Mouse (Mus musculus) skeletal muscle tissue, adult 2 months (tissue): ENCODE data around the gene Tmprss9.
A peak's percentile ranks its signal among the peaks of the same experiment; 100 is the strongest.

Experiments
- DNase-seq: peaks from one replicate; pipeline ENCODE4 v3.0.0-alpha.2; 2012; ENCODE audit warnings: low read depth, low spot score

The Tmprss9 gene

DNA sequence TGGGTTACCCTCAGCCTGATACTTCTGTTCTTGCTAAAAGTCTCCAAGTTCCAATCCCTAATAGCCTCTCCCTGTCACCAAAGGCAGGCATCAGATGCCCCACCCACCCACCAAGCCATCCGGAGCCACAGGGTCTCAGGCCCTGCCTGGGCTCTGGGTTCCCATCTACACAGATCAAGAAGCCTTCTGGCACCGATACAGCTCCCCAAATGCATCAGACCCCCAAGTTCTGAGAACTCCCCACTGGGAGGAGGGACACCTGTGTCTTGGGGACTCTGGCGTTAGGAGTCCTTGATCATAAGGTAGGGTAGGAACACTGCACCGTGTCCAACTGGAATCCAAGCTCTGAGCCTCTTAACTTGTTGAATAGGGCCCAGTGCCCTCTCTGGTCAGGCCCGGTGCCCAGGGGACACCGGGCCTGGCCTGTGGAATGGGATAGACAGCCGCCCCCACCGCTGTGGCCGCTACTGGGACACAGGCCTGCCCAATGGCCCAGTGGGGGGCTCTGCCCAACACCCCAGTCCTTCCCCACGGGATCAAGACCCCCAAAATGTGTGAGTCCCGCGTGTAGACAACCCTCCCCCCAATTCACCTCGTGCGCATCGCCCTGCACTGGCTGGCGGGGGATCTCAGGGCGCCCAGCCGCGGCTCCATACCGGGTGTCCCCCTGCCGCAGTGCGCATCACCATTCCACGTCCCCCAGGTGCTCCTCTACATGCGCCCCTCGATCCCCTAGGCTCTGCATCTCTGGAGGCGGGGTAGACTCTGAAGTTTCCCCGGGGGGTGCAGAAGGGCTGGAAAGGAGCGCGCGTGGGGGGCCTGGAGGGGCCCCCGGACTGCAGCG is 28.3 kb upstream of the Tmprss9 start:
- no peak for DNase-seq

DNA sequence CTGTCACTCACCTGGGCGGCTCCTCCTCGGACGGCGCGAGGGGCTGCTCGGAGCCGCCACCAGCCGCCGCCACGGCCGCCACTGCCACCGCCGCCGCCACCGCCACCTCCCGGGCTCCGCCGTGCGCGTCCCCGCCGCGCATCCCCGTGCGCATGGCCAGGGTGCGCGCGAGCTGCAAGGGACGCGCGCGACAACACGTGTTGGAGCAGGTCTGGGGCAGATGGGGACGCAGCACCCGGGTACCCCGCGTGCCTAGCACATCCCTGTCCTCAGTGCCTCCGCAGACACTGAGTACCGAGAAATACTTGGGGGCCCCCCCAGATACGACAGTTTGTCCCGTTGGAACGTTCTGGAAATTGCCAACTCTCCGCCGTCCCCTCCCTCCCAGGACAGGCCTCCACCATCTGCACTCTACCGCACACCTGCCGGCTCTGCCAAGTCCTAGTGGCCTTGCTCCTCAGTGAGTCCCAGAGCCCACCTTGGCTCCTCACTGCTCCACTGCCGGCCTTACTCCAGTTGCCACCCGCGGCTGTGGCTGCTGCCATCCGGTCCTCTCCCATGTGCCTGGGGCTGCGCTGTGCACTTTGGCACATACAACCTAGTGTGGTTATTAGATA is 27.6 kb upstream of the Tmprss9 start, which contains the start of gene Lingo3:
Gene Lingo3, minus strand, starts transcription at position 109 of the 617 bp plus-strand sequence.
- no peak for DNase-seq

DNA sequence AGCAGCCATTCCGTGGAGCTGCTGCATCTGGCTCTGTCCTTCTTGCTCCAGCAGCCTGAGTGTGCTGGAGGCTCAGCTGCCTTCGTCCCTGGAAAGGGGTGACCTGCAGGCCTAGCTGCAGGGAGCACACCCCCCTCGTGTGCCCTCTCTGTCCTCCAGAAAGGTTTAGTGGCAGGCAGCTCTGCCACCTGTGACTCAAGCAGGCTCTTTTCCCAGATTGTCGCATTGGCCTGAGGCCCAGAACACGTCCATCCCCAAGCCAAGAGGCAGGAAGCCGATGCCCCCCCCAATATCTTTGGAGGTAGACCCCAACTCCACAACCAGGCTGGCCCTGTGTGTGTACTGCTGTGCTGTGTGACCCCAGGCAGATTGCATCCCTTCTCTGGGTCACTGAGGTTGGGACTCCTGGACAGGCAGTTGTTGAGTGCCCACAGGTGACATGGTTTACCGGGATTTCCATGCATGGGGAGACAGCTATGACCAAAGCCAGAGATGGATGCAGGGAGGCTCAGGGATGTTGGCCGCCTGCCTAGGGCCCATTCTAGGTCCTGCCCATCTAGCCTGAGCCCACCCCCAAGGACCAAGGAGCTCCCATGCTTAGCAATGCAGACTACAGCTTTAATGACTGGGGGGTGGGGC is 26.5 kb upstream of the Tmprss9 start:
- DNase-seq, result no peak

DNA sequence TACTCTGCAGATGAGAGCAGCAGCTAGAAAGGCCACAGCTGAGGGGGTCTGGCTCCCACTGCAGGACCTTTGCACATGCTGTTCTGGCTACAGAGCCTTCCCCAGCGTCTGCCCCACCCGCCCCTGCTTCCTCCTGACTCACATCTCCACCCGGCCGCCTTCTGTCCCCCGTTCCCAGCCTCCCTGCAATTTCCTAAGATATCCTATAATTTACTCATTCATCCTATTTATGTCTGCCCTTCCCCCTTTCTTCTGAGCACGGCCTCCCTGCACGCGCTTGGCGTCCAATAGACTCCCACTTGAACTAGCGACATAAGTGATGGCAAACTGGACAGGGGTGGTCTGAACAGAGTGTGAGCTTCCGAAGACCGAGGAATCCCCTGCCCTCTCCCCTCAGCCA is 25.9 kb upstream of the Tmprss9 start:
- DNase-seq, result no peak

DNA sequence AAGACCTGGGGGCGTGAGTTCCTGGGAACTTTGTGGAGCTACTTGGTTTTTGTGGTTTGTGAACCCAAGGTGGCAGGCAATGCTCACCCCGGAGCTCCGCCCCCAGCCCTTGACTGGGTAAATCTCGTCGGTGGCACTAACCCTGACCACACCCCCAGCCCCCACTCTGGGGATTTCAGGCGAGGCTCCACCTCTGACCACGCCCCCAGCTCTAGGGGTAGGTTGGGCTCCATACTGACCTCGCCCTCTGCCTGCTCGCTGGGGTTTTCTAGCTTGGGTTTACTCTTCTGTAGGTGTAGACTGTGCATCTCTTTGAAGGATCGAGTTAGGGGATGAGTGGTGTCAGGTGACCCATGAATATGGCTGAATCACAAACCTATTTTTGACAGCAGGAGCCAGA is 23.1 kb upstream of the Tmprss9 start:
- peak; percentile 77 for DNase-seq

DNA sequence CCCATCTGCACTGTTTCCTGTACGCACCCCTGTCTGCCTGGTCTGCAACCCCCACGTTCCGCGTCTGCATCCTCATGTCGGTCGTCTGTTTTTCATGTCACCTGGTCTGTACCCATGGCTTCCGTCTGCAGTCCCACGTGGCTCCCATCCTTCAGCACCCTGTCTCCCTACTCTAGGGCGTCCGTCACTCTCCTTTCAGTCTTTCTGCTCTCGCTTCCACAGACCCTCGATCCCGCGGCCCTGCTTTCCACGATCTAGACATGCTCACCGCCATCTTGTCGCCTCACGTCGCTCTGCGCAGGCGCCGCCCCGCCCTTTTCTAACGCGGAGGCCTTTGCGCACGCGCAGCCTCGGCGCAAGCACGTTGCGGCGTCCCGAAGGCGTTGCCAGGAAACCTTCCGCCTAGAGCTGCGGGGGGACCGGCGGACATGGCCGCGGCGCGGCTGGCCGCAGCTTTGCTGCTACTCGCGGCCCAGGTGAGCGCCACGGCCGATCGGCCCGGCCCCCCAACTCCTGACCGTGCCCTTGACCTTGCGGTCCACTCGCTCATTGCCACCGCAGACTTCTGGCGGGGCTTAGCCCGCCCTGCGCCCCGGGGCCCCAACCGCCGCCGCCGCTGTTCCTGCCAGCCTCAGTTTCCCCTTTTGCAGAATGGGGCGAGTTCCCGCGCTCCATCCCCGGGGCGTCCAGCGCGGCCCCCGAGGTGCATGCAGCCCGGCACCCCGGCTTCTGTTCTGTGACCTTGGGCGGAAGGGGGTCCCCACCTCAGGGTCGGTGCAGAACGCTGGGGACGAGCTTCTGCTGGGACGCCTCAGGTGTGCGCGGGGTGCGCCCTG is 16.5 kb upstream of the Tmprss9 start, which contains the start of the genes Lsm7 and Sppl2b:
Gene Lsm7, minus strand, starts transcription at position 297 of the 836 bp plus-strand sequence.
Gene Sppl2b, plus strand, starts transcription at position 363 of the 836 bp plus-strand sequence.
- DNase-seq, result peak; percentile 96

DNA sequence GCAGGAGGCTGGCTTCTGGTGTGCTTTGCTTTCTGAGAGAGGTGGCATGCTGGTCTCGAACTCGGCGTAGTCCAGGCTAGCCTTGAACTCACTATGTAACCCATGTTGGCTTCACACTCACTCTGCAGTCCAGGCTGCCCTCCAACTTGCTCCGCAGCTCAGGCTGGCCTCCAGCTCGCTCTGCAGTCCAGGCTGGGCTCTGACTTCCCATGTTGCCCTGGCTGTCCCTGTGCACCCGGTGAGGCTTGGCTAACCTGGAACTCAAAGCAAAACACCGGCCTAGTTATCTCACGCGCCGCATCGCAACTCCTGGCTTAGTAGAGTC is 15.9 kb upstream of the Tmprss9 start:
- DNase-seq, result no peak

DNA sequence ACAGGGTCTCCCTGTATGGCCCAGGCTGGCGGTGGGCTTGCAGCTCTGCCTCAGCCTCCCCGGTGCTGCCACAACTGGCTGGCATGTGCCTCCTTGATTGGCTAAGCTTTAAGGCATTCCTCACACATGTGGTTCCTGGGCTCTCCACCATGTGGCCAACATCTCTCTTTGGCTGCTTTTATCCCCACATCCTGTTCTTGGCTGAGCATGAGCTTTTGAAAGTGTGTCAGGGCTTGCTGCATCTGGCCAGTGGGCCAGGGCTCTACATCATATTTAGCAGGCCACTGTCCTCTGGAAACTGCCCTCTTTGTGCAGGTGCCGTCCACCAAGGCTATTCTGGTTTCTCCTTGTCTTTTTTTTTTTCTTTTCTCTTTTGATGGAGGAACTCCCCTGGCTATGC is 15.4 kb upstream of the Tmprss9 start:
- no peak for DNase-seq

DNA sequence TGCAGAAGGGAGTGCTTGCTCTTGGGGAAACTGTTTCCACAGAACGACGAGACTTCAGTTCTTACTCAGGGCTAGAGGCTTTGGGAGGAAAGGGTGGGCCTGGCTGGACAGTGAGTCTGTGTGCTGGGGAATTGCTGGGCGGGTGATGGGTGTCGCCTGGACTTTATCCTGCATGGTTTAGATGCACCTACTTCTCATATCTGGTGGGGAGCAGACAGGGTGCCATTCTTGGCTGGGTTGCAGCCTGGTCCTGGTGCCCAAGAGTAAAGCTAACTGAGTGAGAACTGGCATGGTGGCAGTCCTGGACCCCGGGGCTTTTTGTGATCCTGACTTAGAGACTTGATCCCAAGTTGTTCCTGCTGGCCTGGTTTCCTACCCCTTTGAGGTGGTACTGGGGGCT is 14.7 kb upstream of the Tmprss9 start:
- no peak for DNase-seq

DNA sequence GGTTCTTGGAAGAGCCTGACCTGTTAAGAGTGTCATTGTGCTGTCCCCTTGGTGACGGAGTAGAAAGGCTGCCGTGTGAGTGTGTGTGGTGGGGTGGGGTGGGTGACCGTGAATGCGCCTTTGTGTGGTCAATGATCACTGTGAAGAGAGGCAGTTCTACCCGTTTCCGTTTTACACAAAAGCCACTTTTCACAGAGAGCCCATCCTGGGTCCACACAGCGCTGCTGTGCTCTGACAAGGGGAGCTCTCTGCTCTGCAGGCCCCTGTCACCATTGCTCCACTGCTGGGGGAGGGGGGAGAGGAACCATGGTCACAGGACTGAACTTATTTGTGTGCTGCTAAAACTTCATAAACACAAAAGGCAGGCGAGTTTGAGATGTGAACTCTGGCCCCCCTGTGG is 14.3 kb upstream of the Tmprss9 start:
- DNase-seq, result no peak

DNA sequence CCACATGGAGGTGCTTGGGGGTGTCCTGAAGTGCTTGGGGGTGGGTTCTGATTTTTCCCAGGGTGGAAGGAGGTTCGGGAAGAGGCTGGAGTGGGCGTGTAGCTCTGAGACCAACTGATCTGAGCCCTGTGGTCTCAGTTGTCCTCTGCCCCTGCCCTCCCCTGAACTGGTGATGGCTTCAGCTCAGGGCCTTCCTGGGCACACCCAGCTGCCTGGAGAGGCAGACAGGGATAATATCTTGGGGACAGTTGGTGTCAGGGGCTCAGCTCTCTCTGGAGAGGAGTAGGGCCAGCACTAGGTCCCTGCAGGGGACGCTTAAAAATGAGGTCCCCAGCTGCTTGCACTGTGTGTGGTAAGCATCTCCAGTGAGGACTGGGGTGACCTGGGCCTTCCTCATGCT is 13.8 kb upstream of the Tmprss9 start:
- DNase-seq, result no peak

DNA sequence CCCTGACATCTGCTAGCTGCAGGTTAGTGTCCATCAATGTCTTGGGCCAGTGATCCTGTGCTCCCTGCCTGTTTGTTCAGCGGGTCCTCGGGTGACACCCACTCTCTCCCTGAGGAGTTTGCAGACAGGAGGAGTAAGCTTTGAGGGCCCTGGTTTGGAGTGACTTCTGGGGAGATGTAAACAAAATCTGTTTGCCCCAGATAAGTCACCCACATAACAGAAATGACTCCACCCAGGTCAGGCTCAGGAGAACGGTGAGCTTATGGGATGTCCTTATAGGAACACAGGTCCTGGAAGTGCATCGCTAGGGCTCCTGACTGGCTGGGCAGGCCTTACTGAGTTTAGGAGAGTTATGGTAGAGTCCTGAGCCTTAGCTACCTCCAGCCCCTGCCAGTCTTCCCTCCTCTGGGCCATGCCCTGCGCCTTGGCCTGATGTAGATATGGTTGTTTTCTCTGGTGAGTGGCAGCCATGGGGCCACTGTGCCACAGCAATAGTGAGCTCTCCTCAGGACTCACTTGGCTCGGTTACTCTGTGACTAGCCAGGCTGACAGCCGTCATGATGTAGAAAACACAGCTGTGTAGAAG is 13.2 kb upstream of the Tmprss9 start:
- no peak for DNase-seq

DNA sequence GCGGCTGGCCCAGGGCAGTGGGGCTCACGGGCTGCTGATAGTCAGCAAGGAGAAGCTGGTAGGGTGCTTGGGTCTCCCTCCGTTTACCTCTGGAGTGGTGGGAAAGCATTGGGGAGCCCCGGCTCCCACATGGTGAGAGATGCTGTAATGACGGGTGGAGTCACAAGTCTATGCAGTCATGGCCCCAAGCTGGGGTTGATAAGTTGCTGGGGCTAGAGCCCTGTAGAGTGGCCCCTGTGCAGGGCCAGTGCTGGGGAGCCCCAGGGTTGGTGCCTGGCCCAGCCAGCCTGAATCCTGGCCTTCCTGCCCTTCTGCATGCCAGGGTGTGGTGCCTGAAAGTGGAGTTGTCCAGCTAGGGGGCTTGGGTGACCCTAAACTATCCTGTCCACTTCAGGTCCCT is 9.3 kb upstream of the Tmprss9 start:
- DNase-seq, result no peak

DNA sequence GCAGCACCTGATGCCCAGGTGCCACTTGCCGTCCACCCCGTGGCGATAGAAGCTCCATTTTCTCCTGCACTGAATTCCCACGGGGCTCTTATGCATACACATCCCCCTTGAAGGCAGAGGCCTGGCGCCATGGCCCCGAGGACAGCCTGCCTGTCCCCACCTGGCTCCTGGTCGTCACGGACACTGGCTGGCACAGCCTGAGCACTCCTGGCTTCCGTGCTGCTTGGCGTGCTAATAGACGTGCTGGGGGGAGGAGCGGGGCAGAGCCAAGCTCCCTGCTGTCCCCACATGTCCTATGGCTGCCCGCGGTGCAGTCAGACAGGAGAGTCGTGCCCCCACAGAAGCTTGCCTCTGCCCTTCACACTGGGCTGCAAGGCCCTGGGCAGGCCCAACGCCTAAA is 7.2 kb upstream of the Tmprss9 start:
- peak; percentile 85 for DNase-seq

DNA sequence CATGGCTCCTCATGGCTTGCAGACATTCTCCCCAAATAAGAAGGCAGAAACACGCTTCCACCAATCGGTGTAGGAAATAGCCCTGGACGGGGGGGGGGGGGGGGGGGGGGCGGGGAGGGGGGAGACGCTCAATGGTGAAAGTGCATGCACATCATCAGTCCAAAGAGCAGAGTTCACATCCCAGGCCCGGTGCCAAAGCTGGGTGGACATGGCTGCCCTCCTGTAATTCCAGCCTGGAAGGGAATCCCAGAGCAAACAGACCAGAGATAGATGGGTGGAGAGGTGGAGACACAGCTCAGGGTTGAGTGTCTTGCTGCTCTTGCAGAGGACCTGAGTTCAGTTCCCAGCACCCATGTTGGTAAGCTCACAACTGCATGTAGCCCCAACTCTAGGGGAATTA is 655 bp upstream of the Tmprss9 start:
- DNase-seq, result no peak

DNA sequence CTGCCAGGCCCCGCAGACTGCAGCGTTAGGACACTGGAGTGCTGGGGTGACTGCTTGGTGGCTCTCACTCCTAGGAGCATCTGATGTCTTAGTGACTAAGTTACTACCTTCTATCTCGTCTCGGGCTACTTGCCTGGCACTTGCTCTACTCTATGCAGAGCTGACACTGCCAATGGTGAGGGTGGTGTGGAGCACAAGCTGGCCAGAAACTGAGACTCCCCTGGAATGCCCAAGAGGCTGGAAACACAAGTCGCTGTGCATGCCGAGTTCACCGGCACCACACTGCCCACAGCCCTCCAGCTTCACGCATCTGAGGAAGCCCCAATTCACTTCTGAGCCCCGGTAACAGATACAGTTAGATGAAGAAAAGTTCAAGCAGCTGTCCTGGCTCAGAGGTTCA is 2.4 kb downstream of the Tmprss9 start:
- DNase-seq, result peak; percentile 72

DNA sequence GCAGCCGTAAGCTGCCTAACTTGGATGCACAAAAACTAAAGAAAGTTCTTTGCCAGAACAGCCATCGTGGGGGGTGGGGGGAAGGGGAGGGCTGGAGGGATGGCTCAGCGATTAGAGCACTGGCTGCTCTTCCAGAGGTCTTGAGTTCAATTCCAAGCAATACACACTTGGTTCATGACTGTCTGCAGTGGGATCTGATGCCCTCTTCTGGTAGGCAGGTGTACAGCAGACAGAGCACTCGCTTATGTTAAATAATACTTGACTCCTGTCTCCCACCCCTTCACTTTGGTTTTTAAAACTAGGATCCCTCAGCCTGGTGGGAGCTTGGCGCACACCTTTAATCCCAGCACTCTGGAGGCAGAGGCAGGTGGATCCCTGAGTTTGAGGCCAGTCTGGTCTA is 4.4 kb downstream of the Tmprss9 start:
- peak; percentile 41 for DNase-seq

DNA sequence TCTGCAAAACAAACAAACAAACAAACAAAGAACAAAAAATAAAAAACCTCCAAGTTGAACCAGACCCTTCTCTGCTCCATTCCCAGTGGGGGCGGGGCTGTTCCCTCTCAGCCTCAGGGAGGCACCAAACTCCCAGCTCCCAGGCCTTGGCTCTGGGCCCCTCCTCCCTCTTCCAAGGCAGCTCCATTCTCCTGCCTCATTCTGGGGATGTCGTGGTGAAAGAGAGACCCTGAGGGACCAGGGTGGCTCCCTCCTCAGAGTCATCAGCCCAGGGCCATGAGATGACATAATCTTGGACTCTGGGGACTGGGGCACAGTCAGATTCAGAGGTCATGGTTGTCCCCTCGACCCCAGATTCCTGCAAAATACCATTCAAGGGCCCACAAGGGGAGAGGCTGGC is 4.9 kb downstream of the Tmprss9 start:
- DNase-seq, result no peak

DNA sequence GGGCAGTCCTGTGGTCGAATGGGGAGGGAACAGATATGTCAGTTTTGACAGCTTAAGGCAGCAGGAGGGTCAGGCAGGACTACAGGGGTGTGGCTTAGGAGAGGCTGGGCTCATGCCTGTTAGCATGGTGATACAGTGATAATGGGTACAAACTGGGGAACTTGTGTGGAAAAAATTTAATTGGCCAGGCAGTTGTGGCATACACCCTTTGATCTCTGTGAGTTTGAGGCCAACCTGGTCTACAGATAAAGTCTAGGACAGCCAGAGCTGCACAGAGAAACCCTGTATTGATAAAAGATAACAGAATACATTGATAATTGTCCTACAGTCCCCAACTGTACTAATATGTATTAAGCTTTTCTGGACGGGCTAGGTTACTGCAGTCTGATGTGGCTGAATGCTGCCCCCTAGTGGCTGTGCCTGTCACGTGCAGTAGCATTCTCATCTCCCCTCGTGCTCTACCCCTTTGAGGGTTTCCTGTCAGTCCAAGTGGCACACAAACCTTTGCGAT is 8.5 kb downstream of the Tmprss9 start:
- DNase-seq, result peak; percentile 63

DNA sequence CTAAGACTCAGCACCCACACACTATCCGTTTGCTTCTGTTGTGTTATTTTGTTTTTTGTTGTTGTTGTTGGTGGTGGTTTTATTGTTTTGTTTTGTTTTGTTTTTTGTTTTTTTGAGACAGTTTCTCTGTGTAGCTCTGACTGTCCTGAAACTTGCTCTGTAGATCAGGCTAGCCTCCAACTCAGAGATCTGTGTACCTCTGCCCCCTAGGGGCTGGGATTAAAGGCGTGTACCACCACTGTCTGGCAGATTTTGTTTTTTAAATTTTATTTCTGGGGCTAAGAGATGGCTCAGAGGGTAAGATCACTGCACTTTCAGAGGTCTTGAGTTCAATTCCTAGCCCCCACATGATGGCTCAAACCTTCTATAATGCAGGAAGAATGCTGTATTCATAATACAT is 9.3 kb downstream of the Tmprss9 start:
- no peak for DNase-seq

DNA sequence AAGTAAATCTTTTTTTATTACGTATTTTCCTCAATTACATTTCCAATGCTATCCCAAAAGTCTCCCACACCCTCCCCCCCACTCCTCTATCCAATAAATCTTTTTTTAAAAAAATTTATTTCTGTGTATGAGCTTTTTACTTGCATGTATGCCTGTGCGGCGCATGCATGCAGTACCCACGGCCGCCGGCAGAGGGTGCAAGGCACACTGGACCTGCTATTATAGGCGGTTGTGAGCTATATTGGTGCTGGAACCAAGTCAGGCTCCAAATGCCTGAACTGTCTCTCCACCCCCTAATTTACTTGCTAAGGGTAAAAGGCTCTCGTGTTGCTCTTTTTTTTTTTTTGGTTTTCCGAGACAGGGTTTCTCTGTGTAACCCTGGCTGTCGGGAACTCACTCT is 9.7 kb downstream of the Tmprss9 start:
- peak; percentile 54 for DNase-seq
